Mouse (Mus musculus): Measurements from ENCODE around the gene Notch2. TPM values are rescaled to one million over a fixed set of nuclear protein-coding genes. Genes with fewer than 3 reads are reported as not detected.

Gene Notch2
- polyA plus RNA-seq, 1 experiment: 49.4 TPM

DNA sequence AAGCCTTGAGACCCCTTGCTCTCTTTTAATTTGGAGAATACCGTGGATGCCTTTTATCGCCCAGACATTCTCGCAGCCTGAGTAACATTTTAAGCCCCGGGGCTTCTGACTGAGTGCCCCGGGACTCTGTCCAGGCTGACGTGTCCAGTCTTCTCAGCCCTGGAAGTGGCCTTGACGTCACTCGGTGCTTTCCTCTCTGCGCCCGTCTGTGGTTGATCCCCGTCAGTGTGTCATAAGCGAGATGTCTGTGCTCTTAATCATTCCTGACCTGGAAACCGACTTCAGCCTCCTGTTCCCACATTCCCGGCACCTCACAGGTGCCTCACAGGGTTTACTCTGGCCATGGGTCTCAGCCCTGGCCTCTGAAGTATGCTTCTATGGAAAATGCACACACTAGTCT, 134.4 kb downstream of the Notch2 start:
- H3K4me1 ChIP-seq (ENCODE audit: control insufficient read depth, insufficient read depth, low read length): no peaks in the 10 kb centered on the region
- H3K27ac ChIP-seq (ENCODE audit: insufficient read depth, low read length): no peak overlapping the region
- no peak for TF ChIP-seq POLR2A (IDR thresholded peaks at IDR 0.05; ENCODE audit: low read depth, low read length)
- TF ChIP-seq CTCF (IDR thresholded peaks at IDR 0.05; ENCODE audit: borderline replicate concordance, insufficient read depth, low read length): no peak
- H3K4me3 ChIP-seq (ENCODE audit: insufficient read depth, low read length): no peak overlapping the region

DNA sequence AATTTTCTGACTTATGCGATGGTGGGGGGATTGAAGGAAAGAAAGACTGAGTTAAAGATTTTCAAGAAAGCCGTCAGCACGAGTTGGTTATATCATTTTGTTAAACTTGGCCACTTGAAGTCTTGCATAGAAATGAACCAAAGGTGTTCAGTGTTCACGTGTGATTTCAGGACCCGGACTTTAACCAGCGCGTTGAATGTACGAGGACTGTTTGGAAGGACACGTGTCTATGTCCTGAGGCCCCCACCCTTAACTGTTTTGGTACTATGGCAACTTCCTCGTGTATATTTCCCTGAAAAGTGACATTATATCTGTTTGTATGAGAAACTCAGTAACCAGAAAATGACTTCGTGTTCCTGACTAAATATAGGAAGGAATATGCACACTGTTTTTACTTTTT, 136.6 kb downstream of the Notch2 start:
- H3K27ac ChIP-seq (ENCODE audit: insufficient read depth, low read length): no peak overlapping the region
- H3K4me3 ChIP-seq (ENCODE audit: insufficient read depth, low read length): no peak overlapping the region
- TF ChIP-seq POLR2A (IDR thresholded peaks at IDR 0.05; ENCODE audit: low read depth, low read length) (no peak), CTCF (IDR thresholded peaks at IDR 0.05; ENCODE audit: borderline replicate concordance, insufficient read depth, low read length) (no peak)
- H3K4me1 ChIP-seq (ENCODE audit: control insufficient read depth, insufficient read depth, low read length): no peaks in the 10 kb centered on the region

DNA sequence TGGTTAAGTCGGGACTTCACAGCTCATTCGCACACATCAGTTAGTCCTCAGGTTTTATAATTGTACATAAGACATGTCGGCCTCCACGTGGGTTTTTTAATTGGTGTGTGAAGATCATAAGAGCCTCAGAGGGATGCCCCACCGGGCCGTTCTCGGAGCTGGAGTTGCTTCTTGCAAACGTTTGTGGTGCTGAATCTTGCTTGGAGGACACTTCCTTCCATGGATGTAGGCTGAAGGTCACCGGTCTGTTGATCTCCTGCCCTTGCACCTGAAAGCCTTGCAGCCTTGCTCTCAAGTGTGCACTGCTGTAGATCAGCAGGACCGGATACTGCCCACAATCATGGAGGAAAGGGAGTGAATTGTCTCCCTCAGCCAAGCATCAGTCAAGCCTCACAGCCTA, 137.7 kb downstream of the Notch2 start:
- no peak overlapping the region for H3K27ac ChIP-seq (ENCODE audit: insufficient read depth, low read length)
- no peak overlapping the region for H3K4me3 ChIP-seq (ENCODE audit: insufficient read depth, low read length)
- TF ChIP-seq POLR2A (IDR thresholded peaks at IDR 0.05; ENCODE audit: low read depth, low read length) (no peak), CTCF (IDR thresholded peaks at IDR 0.05; ENCODE audit: borderline replicate concordance, insufficient read depth, low read length) (no peak)
- no peaks in the 10 kb centered on the region for H3K4me1 ChIP-seq (ENCODE audit: control insufficient read depth, insufficient read depth, low read length)

DNA sequence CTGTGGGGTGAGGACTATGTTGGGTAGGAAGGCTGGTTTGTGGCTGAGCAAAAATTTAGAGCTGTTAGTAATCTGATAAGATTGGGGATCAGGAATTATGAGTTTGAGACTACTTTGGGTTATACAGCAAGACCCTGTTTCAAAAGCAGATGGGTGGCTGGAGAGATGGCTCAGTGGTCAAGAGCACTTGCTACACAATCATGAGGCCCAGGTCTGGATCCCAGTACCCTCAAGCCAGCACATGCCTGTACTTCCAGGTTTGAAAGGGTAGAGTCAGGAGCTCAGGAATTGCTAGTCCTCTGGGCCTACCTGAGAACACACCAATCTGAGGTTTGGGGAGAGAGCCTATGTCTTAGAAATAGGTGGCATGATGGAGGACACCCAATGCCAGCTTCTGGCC, 140.1 kb downstream of the Notch2 start:
- H3K4me1 ChIP-seq (ENCODE audit: control insufficient read depth, insufficient read depth, low read length): no peaks in the 10 kb centered on the region
- no peak overlapping the region for H3K4me3 ChIP-seq (ENCODE audit: insufficient read depth, low read length)
- no peak overlapping the region for H3K27ac ChIP-seq (ENCODE audit: insufficient read depth, low read length)
- TF ChIP-seq POLR2A (IDR thresholded peaks at IDR 0.05; ENCODE audit: low read depth, low read length) (no peak), CTCF (IDR thresholded peaks at IDR 0.05; ENCODE audit: borderline replicate concordance, insufficient read depth, low read length) (no peak)

DNA sequence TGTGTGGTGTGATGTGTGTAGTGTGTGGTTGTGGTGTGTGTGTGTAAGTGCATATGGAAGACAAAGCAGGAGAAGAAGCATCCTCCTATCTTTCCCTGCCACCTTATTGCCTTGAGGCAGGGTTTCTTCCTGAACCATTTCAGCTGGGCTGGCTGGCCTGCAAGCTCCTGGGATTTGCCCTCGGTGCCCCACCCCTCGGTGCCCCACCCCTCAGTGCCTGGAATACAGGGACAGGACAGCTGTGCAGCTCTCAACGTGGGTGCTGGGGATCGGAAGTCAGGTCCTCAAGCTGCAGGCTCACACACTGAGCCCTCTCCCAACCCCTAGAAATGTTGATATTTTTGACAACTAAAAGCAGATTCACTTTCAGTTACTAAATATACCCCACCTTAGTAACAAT, 142.8 kb downstream of the Notch2 start:
- TF ChIP-seq CTCF (IDR thresholded peaks at IDR 0.05; ENCODE audit: borderline replicate concordance, insufficient read depth, low read length): no peak
- TF ChIP-seq POLR2A (IDR thresholded peaks at IDR 0.05; ENCODE audit: low read depth, low read length): no peak
- H3K4me3 ChIP-seq (ENCODE audit: insufficient read depth, low read length): no peak overlapping the region
- H3K27ac ChIP-seq (ENCODE audit: insufficient read depth, low read length): no peak overlapping the region
- no peaks in the 10 kb centered on the region for H3K4me1 ChIP-seq (ENCODE audit: control insufficient read depth, insufficient read depth, low read length)

DNA sequence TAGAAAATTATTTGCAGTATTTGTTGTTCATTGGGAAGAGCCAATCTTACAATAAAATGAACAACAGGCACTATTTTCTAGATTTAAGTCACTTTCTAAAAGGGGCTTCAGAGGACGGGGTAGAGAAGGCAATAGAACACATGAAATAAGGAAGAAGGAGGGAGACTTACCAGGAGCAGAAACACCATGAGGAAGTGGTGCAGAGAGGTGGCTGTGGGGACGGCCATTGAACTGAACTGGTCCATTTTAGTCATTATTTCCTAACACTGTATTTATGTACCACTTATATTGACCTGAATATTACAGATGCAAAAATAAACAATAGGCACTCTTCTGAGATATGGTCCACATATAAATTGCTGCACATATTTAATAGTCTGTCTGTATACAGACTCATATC, 143.7 kb downstream of the Notch2 start:
- no peak overlapping the region for H3K27ac ChIP-seq (ENCODE audit: insufficient read depth, low read length)
- no peak overlapping the region for H3K4me3 ChIP-seq (ENCODE audit: insufficient read depth, low read length)
- no peaks in the 10 kb centered on the region for H3K4me1 ChIP-seq (ENCODE audit: control insufficient read depth, insufficient read depth, low read length)
- TF ChIP-seq CTCF (IDR thresholded peaks at IDR 0.05; ENCODE audit: borderline replicate concordance, insufficient read depth, low read length): no peak
- no peak for TF ChIP-seq POLR2A (IDR thresholded peaks at IDR 0.05; ENCODE audit: low read depth, low read length)

DNA sequence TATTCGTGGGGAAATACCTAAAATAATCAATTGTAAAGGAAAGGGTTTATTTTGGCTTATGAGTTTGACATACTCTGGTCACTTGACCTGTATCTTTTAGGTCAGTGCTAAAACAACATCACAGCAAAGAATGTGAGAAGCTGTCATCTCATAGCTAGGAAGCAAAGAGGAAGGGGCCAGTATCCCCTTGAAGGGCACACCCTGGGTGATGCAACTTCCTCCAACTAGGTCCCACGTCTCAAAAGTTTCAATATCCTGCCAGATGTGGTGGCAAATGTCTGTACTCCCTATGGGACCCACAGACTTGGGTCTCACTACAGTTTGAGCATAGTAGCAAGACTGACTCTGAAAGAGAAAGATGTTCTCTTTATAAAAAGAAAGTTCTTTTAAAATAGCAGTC, 144.3 kb downstream of the Notch2 start:
- no peaks in the 10 kb centered on the region for H3K4me1 ChIP-seq (ENCODE audit: control insufficient read depth, insufficient read depth, low read length)
- no peak for TF ChIP-seq CTCF (IDR thresholded peaks at IDR 0.05; ENCODE audit: borderline replicate concordance, insufficient read depth, low read length)
- no peak for TF ChIP-seq POLR2A (IDR thresholded peaks at IDR 0.05; ENCODE audit: low read depth, low read length)
- H3K4me3 ChIP-seq (ENCODE audit: insufficient read depth, low read length): no peak overlapping the region

DNA sequence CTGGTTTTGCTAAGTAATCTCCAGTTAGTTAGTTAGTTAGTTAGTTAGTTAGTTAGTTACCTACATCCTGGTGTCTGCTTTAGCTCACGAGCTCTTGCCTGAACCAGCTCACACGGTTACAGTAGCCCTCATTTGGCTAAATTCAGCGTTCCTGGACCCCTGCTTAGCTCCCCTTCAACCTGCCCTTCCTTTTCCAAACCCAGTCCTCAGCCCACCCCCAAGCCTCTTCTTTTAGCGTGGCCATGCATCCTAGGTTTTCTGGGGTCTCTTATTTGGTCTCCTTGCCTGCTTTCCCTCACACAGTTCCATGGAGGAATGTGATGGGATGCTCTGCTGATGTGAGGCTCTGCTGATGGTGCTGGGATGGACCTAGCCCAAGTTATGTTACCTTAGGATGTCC, 145.3 kb downstream of the Notch2 start:
- no peak overlapping the region for H3K27ac ChIP-seq (ENCODE audit: insufficient read depth, low read length)
- no peak overlapping the region for H3K4me3 ChIP-seq (ENCODE audit: insufficient read depth, low read length)
- no peak for TF ChIP-seq CTCF (IDR thresholded peaks at IDR 0.05; ENCODE audit: borderline replicate concordance, insufficient read depth, low read length)
- no peak for TF ChIP-seq POLR2A (IDR thresholded peaks at IDR 0.05; ENCODE audit: low read depth, low read length)
- H3K4me1 ChIP-seq (ENCODE audit: control insufficient read depth, insufficient read depth, low read length): no peaks in the 10 kb centered on the region

More for the DNA sequence above, 144.3 kb downstream of the Notch2 start:
- H3K27ac ChIP-seq (ENCODE audit: insufficient read depth, low read length): no peak overlapping the region

DNA sequence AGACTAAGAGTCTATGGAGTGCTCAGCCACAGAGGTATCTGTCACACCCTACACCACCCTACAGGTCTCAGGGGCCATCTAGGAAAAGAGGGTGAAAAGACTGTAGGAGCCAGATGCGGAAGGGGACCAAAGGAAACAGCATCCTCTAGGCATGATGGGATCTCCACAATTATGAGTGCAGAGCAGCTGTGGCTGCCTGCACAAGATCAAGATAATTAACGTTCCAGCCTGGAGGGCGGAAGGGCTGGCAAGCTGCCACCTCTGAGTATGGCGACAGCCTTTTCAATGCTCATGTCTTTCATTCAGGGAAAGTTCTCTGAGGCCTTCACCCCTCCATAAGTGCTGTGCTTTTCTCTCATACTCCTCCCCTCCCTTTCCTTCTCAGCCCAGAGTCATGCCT, 146.0 kb downstream of the Notch2 start:
- no peak overlapping the region for H3K4me3 ChIP-seq (ENCODE audit: insufficient read depth, low read length)
- no peak for TF ChIP-seq POLR2A (IDR thresholded peaks at IDR 0.05; ENCODE audit: low read depth, low read length)
- TF ChIP-seq CTCF (IDR thresholded peaks at IDR 0.05; ENCODE audit: borderline replicate concordance, insufficient read depth, low read length): no peak

DNA sequence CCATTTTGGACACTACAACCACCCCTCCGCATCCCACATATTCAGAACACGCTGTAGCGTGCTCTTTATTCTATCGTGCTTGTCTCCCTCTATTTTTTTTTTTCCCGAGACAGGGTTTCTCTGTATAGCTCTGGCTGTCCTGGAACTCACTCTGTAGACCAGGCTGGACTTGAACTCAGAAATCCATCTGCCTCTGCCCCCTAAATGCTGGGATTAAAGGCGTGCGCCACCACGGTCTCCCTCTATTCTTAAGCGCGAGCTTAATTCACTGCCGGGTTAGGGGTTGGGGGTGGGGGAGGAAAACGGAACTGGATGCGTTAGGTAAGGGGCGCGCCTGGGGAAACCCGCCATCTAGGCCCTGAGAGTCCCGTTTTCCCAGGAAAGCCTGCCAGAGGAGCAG, 147.0 kb downstream of the Notch2 start, which contains the start of gene Adam30:
TSS of gene Adam30 (plus strand) at position 301 of the 400 bp plus-strand sequence.
- H3K4me3 ChIP-seq (ENCODE audit: insufficient read depth, low read length): no peak within 1 kb of the TSS
- TF ChIP-seq CTCF (IDR thresholded peaks at IDR 0.05; ENCODE audit: borderline replicate concordance, insufficient read depth, low read length): no peak
- no peak for TF ChIP-seq POLR2A (IDR thresholded peaks at IDR 0.05; ENCODE audit: low read depth, low read length)

More for the DNA sequence above, 146.0 kb downstream of the Notch2 start:
- Histone ChIP-seq H3K27ac (ENCODE audit: insufficient read depth, low read length) (no peak overlapping the region), H3K4me1 (ENCODE audit: control insufficient read depth, insufficient read depth, low read length) (no peaks in the 10 kb centered on the region)

DNA sequence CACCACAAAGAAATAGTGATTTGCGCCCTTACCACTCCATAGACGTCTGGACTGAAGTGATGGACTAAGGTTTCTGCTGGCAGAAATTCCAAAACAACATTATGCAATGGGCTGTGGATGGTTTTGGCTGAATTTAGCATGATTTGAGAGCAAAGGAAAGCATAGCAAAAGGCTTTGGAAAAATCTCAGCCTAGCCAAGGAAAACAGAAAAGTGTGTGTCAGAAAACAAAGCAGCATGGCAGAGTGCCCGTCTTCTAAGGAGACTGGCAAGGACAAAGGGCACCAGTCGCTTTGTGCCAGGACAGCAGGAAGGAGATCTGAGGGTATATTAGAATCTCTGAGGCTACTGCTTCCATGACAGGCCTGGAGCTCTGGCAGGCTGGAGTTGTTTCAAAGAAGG, 165.0 kb downstream of the Notch2 start:
- Histone ChIP-seq H3K4me3 (ENCODE audit: insufficient read depth, low read length) (no peak overlapping the region), H3K27ac (ENCODE audit: insufficient read depth, low read length) (peak overlapping the region; percentile 88; the same call in 1 of the 2 replicates), H3K4me1 (ENCODE audit: control insufficient read depth, insufficient read depth, low read length) (0 out of 2 replicates have a peak, but pooled peaks cover 3% of the 10 kb centered on the region)
- TF ChIP-seq POLR2A (IDR thresholded peaks at IDR 0.05; ENCODE audit: low read depth, low read length): no peak
- TF ChIP-seq CTCF (IDR thresholded peaks at IDR 0.05; ENCODE audit: borderline replicate concordance, insufficient read depth, low read length): no peak

More for the DNA sequence above, 147.0 kb downstream of the Notch2 start, which contains the start of gene Adam30:
- Histone ChIP-seq H3K27ac (ENCODE audit: insufficient read depth, low read length) (no peak within 1 kb of the TSS), H3K4me1 (ENCODE audit: control insufficient read depth, insufficient read depth, low read length) (no peaks in the 10 kb centered on the region)
